Mouse (Mus musculus) ES-E14 (cell line): Measurements from ENCODE around the gene Gtf3c5. TPM values are rescaled to one million over a fixed set of nuclear protein-coding genes. Genes with fewer than 3 reads are reported as not detected.

Source experiments
- DNase-seq: peaks from one replicate; pipeline ENCODE4 v3.0.0-alpha.2; 2013; ENCODE audit warnings: low read depth, low spot score
- H3K27ac ChIP-seq: 2 replicates; pipeline ENCODE4 v1.5.1; 2012; ENCODE audit warnings: low read depth, mild to moderate bottlenecking, low read length, moderate library complexity, mixed read lengths; ENCODE audit not compliant: poor library complexity, insufficient read depth, severe bottlenecking
- H3K36me3 ChIP-seq: 2 replicates; pipeline ENCODE4 v1.6.1; 2012; ENCODE audit warnings: mild to moderate bottlenecking, low read length, moderate library complexity, mixed read lengths; ENCODE audit not compliant: control insufficient read depth, poor library complexity, insufficient read depth, severe bottlenecking
- H3K4me1 ChIP-seq, 2 experiments: fragments of 150-350 bp in 1 of 2; sonication (generic) in 1 of 2; 2 replicates each; pipeline ENCODE4 v1.6.1; 2012; ENCODE audit warnings: low read length in 2 of 2, mild to moderate bottlenecking in 1 of 2, mixed read lengths in 1 of 2; ENCODE audit not compliant: control insufficient read depth in 2 of 2, insufficient read depth in 2 of 2, poor library complexity in 1 of 2
- H3K4me3 ChIP-seq, 2 experiments: fragments of 150-350 bp in 1 of 2; sonication (generic) in 1 of 2; 2 replicates each; pipeline ENCODE4 v1.5.1; 2012; ENCODE audit warnings: low read length in 2 of 2, low read depth in 1 of 2, mild to moderate bottlenecking in 1 of 2, mixed read lengths in 1 of 2; ENCODE audit not compliant: insufficient read depth in 1 of 2, poor library complexity in 1 of 2, severe bottlenecking in 1 of 2
- H3K9ac ChIP-seq: 2 replicates; pipeline ENCODE4 v1.6.1; 2012; ENCODE audit warnings: low read depth, mild to moderate bottlenecking, low read length, mixed read lengths; ENCODE audit not compliant: poor library complexity, insufficient read depth, severe bottlenecking
- H3K9me3 ChIP-seq: fragments of 150-350 bp; sonication (generic); 2 replicates; pipeline ENCODE4 v1.6.1; 2012; ENCODE audit warnings: low read depth, mild to moderate bottlenecking, low read length; ENCODE audit not compliant: control insufficient read depth, insufficient read depth
- CHD2 ChIP-seq: IDR thresholded peaks from 2 replicates; pipeline ENCODE4 v1.6.1; 2014; ENCODE audit warnings: mild to moderate bottlenecking, low read depth, low read length, inconsistent platforms
- HCFC1 ChIP-seq: IDR thresholded peaks from 2 replicates; pipeline ENCODE4 v1.6.1; 2012; ENCODE audit warnings: low read length, inconsistent platforms, borderline replicate concordance; ENCODE audit not compliant: insufficient read depth
- MAFK ChIP-seq: IDR thresholded peaks from 2 replicates; pipeline ENCODE4 v1.6.1; 2014; ENCODE audit warnings: mild to moderate bottlenecking, low read depth, low read length, inconsistent platforms; ENCODE audit not compliant: insufficient read depth
- ZC3H11A ChIP-seq: IDR thresholded peaks from 2 replicates; pipeline ENCODE4 v1.6.1; 2012; ENCODE audit warnings: low read depth, mild to moderate bottlenecking, inconsistent platforms, low read length, borderline replicate concordance
- ZNF384 ChIP-seq: IDR thresholded peaks from 2 replicates; pipeline ENCODE4 v1.6.1; 2012; ENCODE audit warnings: low read depth, low read length, inconsistent platforms
- in situ Hi-C, 2 experiments: fragments of 600-800 bp; cut with MboI; formaldehyde crosslinking; loops; one replicate each; pipeline ENCODE4 v1.15.1; 2025; ENCODE audit warnings: low sequenced_read_pairs in 2 of 2, inconsistent platforms in 1 of 2; ENCODE audit not compliant: unreplicated experiment in 2 of 2
- total RNA-seq: library from RNA; depleted of rRNA; stranded (reverse); fragments of 300-350 nt; gene quantifications from 2 replicates; pipeline ENCODE4 v1.2.3, GENCODE M21; 2012; rRNA removed

The Gtf3c5 gene
- total RNA-seq = 20.0 and 22.6 TPM in 2 replicates

DNA sequence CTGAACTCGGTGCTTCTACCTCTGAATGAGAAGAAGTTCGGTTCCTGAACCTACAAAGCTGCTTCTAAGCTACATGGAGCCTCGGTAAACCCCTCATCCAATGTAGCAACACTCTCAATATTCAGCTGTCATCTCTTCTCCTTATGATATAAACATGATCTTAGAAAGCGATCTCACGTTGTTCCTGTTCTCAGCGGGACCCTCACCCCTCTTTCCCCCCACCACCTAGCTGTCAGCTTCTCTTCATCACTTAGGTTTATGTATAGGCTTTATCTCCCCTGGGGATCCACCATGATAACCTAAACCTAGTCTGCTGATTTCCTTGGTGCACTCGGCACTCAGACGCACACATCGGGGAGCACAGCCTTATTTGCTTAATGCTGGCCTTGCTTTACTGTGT, at the start of gene Gtf3c5:
Gtf3c5 (minus strand) TSS at position 101 of the 400 bp plus-strand sequence.
- Histone ChIP-seq H3K4me3 (peak within 1 kb of the TSS; percentile 89 to 97), H3K9me3 (no peaks in the 10 kb centered on the region), H3K36me3 (peaks cover 5% of the 10 kb centered on the region; the same call in 1 of the 2 replicates), H3K27ac (peak within 1 kb of the TSS; percentile 86), H3K4me1 (no peaks in the 10 kb centered on the region), H3K9ac (peak within 1 kb of the TSS; percentile 97)
- no peak for DNase-seq
- in situ Hi-C loops = no loop called here
- no peak for TF ChIP-seq CHD2
- TF ChIP-seq MAFK = no peak
- no peak for TF ChIP-seq HCFC1
- TF ChIP-seq ZC3H11A = no peak
- TF ChIP-seq ZNF384 = no peak

DNA sequence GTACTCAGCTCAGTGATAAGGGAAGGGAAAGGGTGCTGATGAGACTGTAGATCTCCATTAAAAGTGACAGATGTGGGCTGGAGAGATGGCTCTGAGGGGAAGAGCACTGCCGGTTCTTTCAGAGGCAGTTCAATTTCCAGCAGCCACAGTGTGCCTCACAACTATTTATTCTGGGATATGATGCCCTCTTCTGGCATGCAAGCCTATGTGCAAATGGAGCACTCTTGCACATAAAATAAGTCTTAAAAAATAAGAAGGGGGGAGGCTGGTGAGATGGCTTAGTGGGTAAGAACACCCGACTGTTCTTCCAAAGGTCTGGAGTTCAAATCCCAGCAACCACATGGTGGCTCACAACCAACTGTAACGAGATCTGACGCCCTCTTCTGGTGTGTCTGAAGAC, 49.6 kb upstream of the Gtf3c5 start:
- Histone ChIP-seq H3K27ac (no peak overlapping the region), H3K9me3 (no peaks in the 10 kb centered on the region), H3K36me3 (no peaks in the 10 kb centered on the region), H3K9ac (no peak overlapping the region), H3K4me1 (no peaks in the 10 kb centered on the region), H3K4me3 (no peak overlapping the region)
- DNase-seq = no peak
- TF ChIP-seq MAFK (no peak), CHD2 (no peak)
- in situ Hi-C loops = no loop called here

DNA sequence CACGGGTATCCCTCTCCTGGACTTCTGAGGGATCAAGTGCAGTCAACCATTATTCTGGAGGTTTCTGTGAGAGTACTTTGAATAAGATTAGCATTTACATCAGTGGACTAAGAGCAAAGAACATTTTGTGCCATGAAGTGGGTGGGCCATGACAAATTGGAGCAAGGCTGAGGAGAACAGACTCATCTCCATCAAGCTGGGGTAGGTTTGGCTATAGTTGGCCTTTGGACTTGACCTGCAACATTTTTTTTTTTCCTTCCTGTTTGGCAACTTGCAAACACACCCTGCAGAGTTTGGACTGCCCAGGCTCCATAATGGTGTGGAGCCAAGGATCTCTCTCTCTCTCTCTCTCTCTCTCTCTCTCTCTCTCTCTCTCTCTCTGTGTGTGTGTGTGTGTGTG, 49.1 kb upstream of the Gtf3c5 start:
- no peaks in the 10 kb centered on the region for H3K36me3 ChIP-seq
- in situ Hi-C loops = no loop called here
- DNase-seq = no peak
- H3K9ac ChIP-seq = no peak overlapping the region
- H3K9me3 ChIP-seq = no peaks in the 10 kb centered on the region
- H3K27ac ChIP-seq = no peak overlapping the region
- no peak overlapping the region for H3K4me3 ChIP-seq
- TF ChIP-seq HCFC1 (no peak), MAFK (no peak), ZNF384 (no peak), CHD2 (no peak), ZC3H11A (no peak)
- no peaks in the 10 kb centered on the region for H3K4me1 ChIP-seq

DNA sequence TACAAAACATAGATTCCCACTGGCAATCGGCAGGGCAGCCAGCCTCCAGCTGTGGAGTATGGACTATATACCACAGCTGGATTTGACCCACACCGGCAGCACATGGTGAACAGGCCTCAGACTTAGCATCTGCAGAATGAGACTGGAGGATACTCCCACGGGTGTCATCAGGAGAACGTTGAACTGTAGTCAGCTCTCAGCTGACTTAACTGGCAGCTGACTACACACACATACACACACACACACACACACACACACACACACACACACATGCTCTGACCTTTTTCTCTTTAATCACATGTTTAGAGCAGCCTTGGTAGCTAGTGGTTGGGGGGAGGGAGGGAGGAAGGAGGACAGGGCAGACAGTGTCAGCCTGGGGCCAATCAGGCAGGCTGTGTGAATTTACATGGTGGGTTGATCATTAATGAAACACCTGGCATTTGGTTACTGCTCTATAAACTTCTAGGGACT, 46.4 kb upstream of the Gtf3c5 start:
- no peak for DNase-seq
- Histone ChIP-seq H3K36me3 (no peaks in the 10 kb centered on the region), H3K27ac (no peak overlapping the region), H3K9ac (no peak overlapping the region), H3K4me3 (no peak overlapping the region), H3K4me1 (no peaks in the 10 kb centered on the region), H3K9me3 (no peaks in the 10 kb centered on the region)
- in situ Hi-C loops = no loop called here
- no peak for TF ChIP-seq ZC3H11A
- TF ChIP-seq HCFC1 = no peak
- no peak for TF ChIP-seq ZNF384
- no peak for TF ChIP-seq MAFK
- no peak for TF ChIP-seq CHD2

DNA sequence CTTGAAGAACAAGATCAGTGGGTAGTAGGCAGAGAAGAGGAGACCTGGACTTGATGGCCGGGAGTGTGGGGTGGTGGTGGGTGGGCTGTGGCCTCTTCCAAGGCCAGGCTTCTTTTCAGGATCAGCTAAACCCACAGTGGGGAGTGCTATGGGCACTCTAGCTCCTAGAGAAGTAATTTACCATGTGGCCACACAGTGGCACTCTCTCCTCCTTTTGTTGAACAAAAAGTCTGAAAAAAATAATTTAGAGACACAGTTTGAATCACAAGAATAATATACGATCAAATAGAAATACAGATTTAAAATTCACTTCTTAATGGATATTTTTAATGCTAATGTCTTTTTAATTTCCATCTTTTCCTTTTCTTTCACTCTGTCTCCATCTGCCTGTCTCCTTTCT, 44.5 kb upstream of the Gtf3c5 start:
- Histone ChIP-seq H3K9me3 (no peaks in the 10 kb centered on the region), H3K9ac (no peak overlapping the region), H3K4me1 (no peaks in the 10 kb centered on the region), H3K4me3 (no peak overlapping the region), H3K36me3 (no peaks in the 10 kb centered on the region), H3K27ac (no peak overlapping the region)
- no peak for DNase-seq
- in situ Hi-C loops = no loop called here
- TF ChIP-seq HCFC1 = no peak
- TF ChIP-seq ZC3H11A = no peak
- TF ChIP-seq MAFK = no peak
- TF ChIP-seq CHD2 = no peak
- TF ChIP-seq ZNF384 = no peak
